Mouse (Mus musculus): ENCODE measurements around the gene Tjp2.

GRCm38 (mm10) chr19:24077658-24078057, 147.2 kb downstream of the Tjp2 start:
- TF ChIP-seq POLR2A (IDR thresholded peaks at IDR 0.05; ENCODE audit: extremely low read depth, insufficient read depth, low read length) (no peak), CTCF (IDR thresholded peaks at IDR 0.05; ENCODE audit: low read depth, low read length) (no peak)

Data from liver, adult 2 months (tissue).